Mouse (Mus musculus): ENCODE data around the gene P2ry13. TPM values are rescaled to one million over a fixed set of nuclear protein-coding genes. Genes with fewer than 3 reads are reported as not detected.
A peak's percentile ranks its signal among the peaks of the same experiment; 100 is the strongest.

The P2ry13 gene
- polyA plus RNA-seq, 1 experiment from 2014 or later = 1.2 TPM

GRCm38 (mm10) chr3:59181134-59181533 is 29.5 kb downstream of the P2ry13 start:
- DNase-seq (ENCODE audit: low spot score, missing footprints) = no peak
- no peak overlapping the region for H3K4me3 ChIP-seq (ENCODE audit: low read depth, low read length)
- no peaks in the 10 kb centered on the region for H3K36me3 ChIP-seq (ENCODE audit: control insufficient read depth, insufficient read depth, low read length)
- H3K27ac ChIP-seq (ENCODE audit: low read depth, low read length) = no peak overlapping the region
- no peaks in the 10 kb centered on the region for H3K27me3 ChIP-seq (ENCODE audit: control insufficient read depth, insufficient read depth, low read length)
- H3K4me1 ChIP-seq (ENCODE audit: control insufficient read depth, insufficient read depth, low read length) = no peaks in the 10 kb centered on the region
- no peak overlapping the region for H3K9ac ChIP-seq (ENCODE audit: low read length)
- H3K9me3 ChIP-seq (ENCODE audit: control insufficient read depth, low read length) = no peaks in the 10 kb centered on the region
- no peak overlapping the region for H3K4me2 ChIP-seq
- 63% methylated on average over 5 of the region's 5 CpGs for WGBS
- no peak for ATAC-seq (ENCODE audit: low FRiP score)

- ATAC-seq (ENCODE audit: low FRiP score) (no peak), DNase-seq (ENCODE audit: low spot score, missing footprints) (no peak)
- Histone ChIP-seq H3K9me3 (ENCODE audit: control insufficient read depth, low read length) (no peaks in the 10 kb centered on the region), H3K27ac (ENCODE audit: low read depth, low read length) (no peak overlapping the region), H3K4me2 (no peak overlapping the region), H3K27me3 (ENCODE audit: control insufficient read depth, insufficient read depth, low read length) (no peaks in the 10 kb centered on the region), H3K9ac (ENCODE audit: low read length) (no peak overlapping the region), H3K4me1 (ENCODE audit: control insufficient read depth, insufficient read depth, low read length) (no peaks in the 10 kb centered on the region), H3K4me3 (ENCODE audit: low read depth, low read length) (no peak overlapping the region), H3K36me3 (ENCODE audit: control insufficient read depth, insufficient read depth, low read length) (no peaks in the 10 kb centered on the region)
- 64% methylated on average over 5 of the region's 5 CpGs for WGBS
These were observed 33.8 kb downstream of the P2ry13 start for GRCm38 (mm10) chr3:59176871-59177270.

- DNase-seq (ENCODE audit: low spot score, missing footprints) (peak; percentile 84), ATAC-seq (ENCODE audit: low FRiP score) (peak; percentile 68; the same call in 1 of the 2 replicates)
- Histone ChIP-seq H3K9me3 (ENCODE audit: control insufficient read depth, low read length) (no peaks in the 10 kb centered on the region), H3K27me3 (ENCODE audit: control insufficient read depth, insufficient read depth, low read length) (no peaks in the 10 kb centered on the region), H3K4me3 (ENCODE audit: low read depth, low read length) (no peak overlapping the region), H3K9ac (ENCODE audit: low read length) (no peak overlapping the region), H3K36me3 (ENCODE audit: control insufficient read depth, insufficient read depth, low read length) (no peaks in the 10 kb centered on the region), H3K4me2 (no peak overlapping the region), H3K4me1 (ENCODE audit: control insufficient read depth, insufficient read depth, low read length) (no peaks in the 10 kb centered on the region), H3K27ac (ENCODE audit: low read depth, low read length) (no peak overlapping the region)
- 45% methylated on average over 5 of the region's 5 CpGs for WGBS
These were observed 35.4 kb downstream of the P2ry13 start for GRCm38 (mm10) chr3:59175234-59175633.

GRCm38 (mm10) chr3:59174426-59175154 is 36.1 kb downstream of the P2ry13 start:
- Histone ChIP-seq H3K36me3 (ENCODE audit: control insufficient read depth, insufficient read depth, low read length) (no peaks in the 10 kb centered on the region), H3K4me2 (no peak overlapping the region), H3K9ac (ENCODE audit: low read length) (no peak overlapping the region), H3K27me3 (ENCODE audit: control insufficient read depth, insufficient read depth, low read length) (no peaks in the 10 kb centered on the region), H3K9me3 (ENCODE audit: control insufficient read depth, low read length) (no peaks in the 10 kb centered on the region), H3K4me1 (ENCODE audit: control insufficient read depth, insufficient read depth, low read length) (no peaks in the 10 kb centered on the region), H3K4me3 (ENCODE audit: low read depth, low read length) (no peak overlapping the region), H3K27ac (ENCODE audit: low read depth, low read length) (no peak overlapping the region)
- ATAC-seq (ENCODE audit: low FRiP score) (no peak), DNase-seq (ENCODE audit: low spot score, missing footprints) (no peak)
- 87% methylated on average over 6 of the region's 6 CpGs for WGBS

GRCm38 (mm10) chr3:59169921-59170627 is 40.6 kb downstream of the P2ry13 start:
- no peak overlapping the region for H3K27ac ChIP-seq (ENCODE audit: low read depth, low read length)
- no peaks in the 10 kb centered on the region for H3K36me3 ChIP-seq (ENCODE audit: control insufficient read depth, insufficient read depth, low read length)
- WGBS = 66% methylated on average over 2 of the region's 2 CpGs
- no peaks in the 10 kb centered on the region for H3K9me3 ChIP-seq (ENCODE audit: control insufficient read depth, low read length)
- H3K4me2 ChIP-seq = no peak overlapping the region
- ATAC-seq (ENCODE audit: low FRiP score) (no peak), DNase-seq (ENCODE audit: low spot score, missing footprints) (no peak)
- H3K9ac ChIP-seq (ENCODE audit: low read length) = no peak overlapping the region
- no peak overlapping the region for H3K4me3 ChIP-seq (ENCODE audit: low read depth, low read length)
- H3K27me3 ChIP-seq (ENCODE audit: control insufficient read depth, insufficient read depth, low read length) = no peaks in the 10 kb centered on the region
- H3K4me1 ChIP-seq (ENCODE audit: control insufficient read depth, insufficient read depth, low read length) = no peaks in the 10 kb centered on the region

- DNase-seq (ENCODE audit: low spot score, missing footprints) (no peak), ATAC-seq (ENCODE audit: low FRiP score) (no peak)
- no peaks in the 10 kb centered on the region for H3K9me3 ChIP-seq (ENCODE audit: control insufficient read depth, low read length)
- H3K36me3 ChIP-seq (ENCODE audit: control insufficient read depth, insufficient read depth, low read length) = no peaks in the 10 kb centered on the region
- H3K4me3 ChIP-seq (ENCODE audit: low read depth, low read length) = no peak overlapping the region
- no peak overlapping the region for H3K4me2 ChIP-seq
- no peaks in the 10 kb centered on the region for H3K4me1 ChIP-seq (ENCODE audit: control insufficient read depth, insufficient read depth, low read length)
- no peaks in the 10 kb centered on the region for H3K27me3 ChIP-seq (ENCODE audit: control insufficient read depth, insufficient read depth, low read length)
- H3K9ac ChIP-seq (ENCODE audit: low read length) = no peak overlapping the region
- 86% methylated on average over 4 of the region's 4 CpGs for WGBS
- H3K27ac ChIP-seq (ENCODE audit: low read depth, low read length) = no peak overlapping the region
These were observed 41.5 kb downstream of the P2ry13 start for GRCm38 (mm10) chr3:59169215-59169614.

GRCm38 (mm10) chr3:59168476-59168875 is 42.2 kb downstream of the P2ry13 start:
- H3K36me3 ChIP-seq (ENCODE audit: control insufficient read depth, insufficient read depth, low read length) = no peaks in the 10 kb centered on the region
- no peak overlapping the region for H3K27ac ChIP-seq (ENCODE audit: low read depth, low read length)
- H3K4me3 ChIP-seq (ENCODE audit: low read depth, low read length) = no peak overlapping the region
- H3K9me3 ChIP-seq (ENCODE audit: control insufficient read depth, low read length) = no peaks in the 10 kb centered on the region
- H3K27me3 ChIP-seq (ENCODE audit: control insufficient read depth, insufficient read depth, low read length) = no peaks in the 10 kb centered on the region
- WGBS = 84% methylated on average over 6 of the region's 6 CpGs
- H3K4me2 ChIP-seq = no peak overlapping the region
- H3K9ac ChIP-seq (ENCODE audit: low read length) = no peak overlapping the region
- no peak for DNase-seq (ENCODE audit: low spot score, missing footprints)
- H3K4me1 ChIP-seq (ENCODE audit: control insufficient read depth, insufficient read depth, low read length) = no peaks in the 10 kb centered on the region
- ATAC-seq (ENCODE audit: low FRiP score) = no peak

GRCm38 (mm10) chr3:59167417-59168054 is 43.1 kb downstream of the P2ry13 start:
- H3K4me3 ChIP-seq (ENCODE audit: low read depth, low read length) = no peak overlapping the region
- H3K9me3 ChIP-seq (ENCODE audit: control insufficient read depth, low read length) = no peaks in the 10 kb centered on the region
- H3K27ac ChIP-seq (ENCODE audit: low read depth, low read length) = no peak overlapping the region
- H3K4me2 ChIP-seq = no peak overlapping the region
- no peaks in the 10 kb centered on the region for H3K36me3 ChIP-seq (ENCODE audit: control insufficient read depth, insufficient read depth, low read length)
- no peak overlapping the region for H3K9ac ChIP-seq (ENCODE audit: low read length)
- ATAC-seq (ENCODE audit: low FRiP score) (no peak), DNase-seq (ENCODE audit: low spot score, missing footprints) (no peak)
- H3K27me3 ChIP-seq (ENCODE audit: control insufficient read depth, insufficient read depth, low read length) = no peaks in the 10 kb centered on the region
- 87% methylated on average over 2 of the region's 2 CpGs for WGBS
- H3K4me1 ChIP-seq (ENCODE audit: control insufficient read depth, insufficient read depth, low read length) = no peaks in the 10 kb centered on the region

GRCm38 (mm10) chr3:59160465-59160864 is 50.2 kb downstream of the P2ry13 start:
- H3K4me3 ChIP-seq (ENCODE audit: low read depth, low read length) = no peak overlapping the region
- H3K4me2 ChIP-seq = no peak overlapping the region
- ATAC-seq (ENCODE audit: low FRiP score) (no peak), DNase-seq (ENCODE audit: low spot score, missing footprints) (no peak)
- no peak overlapping the region for H3K27ac ChIP-seq (ENCODE audit: low read depth, low read length)
- H3K9me3 ChIP-seq (ENCODE audit: control insufficient read depth, low read length) = no peaks in the 10 kb centered on the region
- no peaks in the 10 kb centered on the region for H3K27me3 ChIP-seq (ENCODE audit: control insufficient read depth, insufficient read depth, low read length)
- no peaks in the 10 kb centered on the region for H3K4me1 ChIP-seq (ENCODE audit: control insufficient read depth, insufficient read depth, low read length)
- H3K36me3 ChIP-seq (ENCODE audit: control insufficient read depth, insufficient read depth, low read length) = no peaks in the 10 kb centered on the region
- no peak overlapping the region for H3K9ac ChIP-seq (ENCODE audit: low read length)
- WGBS = 90% methylated on average over 1 of the region's 1 CpGs
